Mouse (Mus musculus) hindbrain, embryonic 14.5 days (tissue): ENCODE measurements around the gene Osr1. TPM values are rescaled to one million over a fixed set of nuclear protein-coding genes. Genes with fewer than 3 reads are reported as not detected.

ENCODE experiments used
- ATAC-seq: fragments of 200-750 bp; cut with Nextera tagmentation; 2 replicates; pipeline ENCODE4 v1.8.0; 2017; ENCODE audit warnings: moderate number of reproducible peaks, mild to moderate bottlenecking, moderate TSS enrichment, moderate library complexity; ENCODE audit not compliant: low FRiP score
- DNase-seq: peaks from one replicate; pipeline ENCODE4 v3.0.0-alpha.2; 2015; ENCODE audit warnings: low spot score
- H3K27ac ChIP-seq: fragments of 300-500 bp; sonication (generic); 2 replicates; pipeline ENCODE4 v1.5.1; 2014; ENCODE audit warnings: mild to moderate bottlenecking, moderate library complexity
- H3K27me3 ChIP-seq: fragments of 300-500 bp; sonication (generic); 2 replicates; pipeline ENCODE4 v1.6.1; 2014; ENCODE audit warnings: mild to moderate bottlenecking, low read length, mixed read lengths; ENCODE audit not compliant: control insufficient read depth, insufficient read depth
- H3K36me3 ChIP-seq: fragments of 300-500 bp; sonication (generic); replicated peaks from 2 replicates; pipeline ENCODE4 v1.6.1; 2014; ENCODE audit not compliant: control insufficient read depth, insufficient read depth
- H3K4me1 ChIP-seq: fragments of 300-500 bp; sonication (generic); replicated peaks from 2 replicates; pipeline ENCODE4 v1.6.1; 2014; ENCODE audit warnings: antibody characterized with exemption, low read length, mixed read lengths; ENCODE audit not compliant: control insufficient read depth, insufficient read depth
- H3K4me2 ChIP-seq: fragments of 300-500 bp; sonication (generic); replicated peaks from 2 replicates; pipeline ENCODE4 v1.6.1; 2014; ENCODE audit warnings: mild to moderate bottlenecking, moderate library complexity
- H3K4me3 ChIP-seq: fragments of 300-500 bp; sonication (generic); replicated peaks from 2 replicates; pipeline ENCODE4 v1.5.1; 2014; ENCODE audit warnings: mild to moderate bottlenecking, low read length
- H3K9ac ChIP-seq: fragments of 300-500 bp; sonication (generic); 2 replicates; pipeline ENCODE4 v1.6.1; 2014
- H3K9me3 ChIP-seq: fragments of 300-500 bp; sonication (generic); 2 replicates; pipeline ENCODE4 v1.6.1; 2016; ENCODE audit warnings: low read length; ENCODE audit not compliant: control insufficient read depth
- WGBS: fragments of 180-500 bp; shearing (Covaris S2); extraction: QIAGEN DNeasy Blood & Tissue Kit; methylation state at CpG from one replicate; pipeline ENCODE4 v1.1.7; 2014; 5-methylcytosine and 5-hydroxymethylcytosine counted together
- polyA plus RNA-seq: library from polyadenylated mRNA; unstranded; fragments of >200 nt; fragmentation: Nextera tagmentation; extraction: Ambion mirVana; gene quantifications from 2 replicates; pipeline ENCODE4 v1.2.1, GENCODE M21; 2014

Gene Osr1
- polyA plus RNA-seq, 1 experiment from 2014 or later, result 13.2 TPM

- under 1% methylated on average over 18 of the region's 18 CpGs for WGBS
- ATAC-seq, result peak; percentile 35; the same call in 1 of the 2 replicates
- Histone ChIP-seq H3K9ac (no peak overlapping the region), H3K9me3 (no peaks in the 10 kb centered on the region), H3K4me3 (peak overlapping the region; percentile 11), H3K4me2 (peak overlapping the region; percentile 8; the same call in 1 of the 2 replicates), H3K27me3 (peaks cover 100% of the 10 kb centered on the region), H3K4me1 (0 out of 2 replicates have a peak, but pooled peaks cover 5% of the 10 kb centered on the region), H3K36me3 (no peaks in the 10 kb centered on the region), H3K27ac (no peak overlapping the region)
- DNase-seq, result no peak
Measured at GRCm38 (mm10) chr12:9576043-9576538, 6.2 kb downstream of the Osr1 start.

- WGBS, result 2% methylated on average over 2 of the region's 2 CpGs
- Histone ChIP-seq H3K9ac (no peak overlapping the region), H3K4me3 (no peak overlapping the region), H3K36me3 (no peaks in the 10 kb centered on the region), H3K27ac (no peak overlapping the region), H3K4me1 (0 out of 2 replicates have a peak, but pooled peaks cover 5% of the 10 kb centered on the region), H3K9me3 (no peaks in the 10 kb centered on the region), H3K4me2 (no peak overlapping the region), H3K27me3 (peaks cover 99% of the 10 kb centered on the region)
- ATAC-seq, result no peak
- DNase-seq, result no peak
Measured at GRCm38 (mm10) chr12:9577610-9578009, 7.7 kb downstream of the Osr1 start.

- DNase-seq (no peak), ATAC-seq (no peak)
- Histone ChIP-seq H3K27me3 (peaks cover 99% of the 10 kb centered on the region), H3K27ac (no peak overlapping the region), H3K36me3 (no peaks in the 10 kb centered on the region), H3K9me3 (no peaks in the 10 kb centered on the region), H3K9ac (no peak overlapping the region), H3K4me2 (no peak overlapping the region), H3K4me1 (0 out of 2 replicates have a peak, but pooled peaks cover 5% of the 10 kb centered on the region), H3K4me3 (no peak overlapping the region)
- WGBS, result 7% methylated on average over 4 of the region's 4 CpGs
Measured at GRCm38 (mm10) chr12:9578591-9578990, 8.7 kb downstream of the Osr1 start.

- H3K27me3 ChIP-seq, result peaks cover 99% of the 10 kb centered on the region
- WGBS, result 1% methylated on average over 30 of the region's 31 CpGs
- no peaks in the 10 kb centered on the region for H3K9me3 ChIP-seq
- H3K27ac ChIP-seq, result no peak overlapping the region
- H3K9ac ChIP-seq, result no peak overlapping the region
- H3K4me1 ChIP-seq, result 0 out of 2 replicates have a peak, but pooled peaks cover 2% of the 10 kb centered on the region
- DNase-seq (no peak), ATAC-seq (no peak)
- no peaks in the 10 kb centered on the region for H3K36me3 ChIP-seq
- no peak overlapping the region for H3K4me2 ChIP-seq
- no peak overlapping the region for H3K4me3 ChIP-seq
Measured at GRCm38 (mm10) chr12:9579301-9580030, 9.6 kb downstream of the Osr1 start.

GRCm38 (mm10) chr12:9580041-9580905, 10.4 kb downstream of the Osr1 start:
- 0 out of 2 replicates have a peak, but pooled peaks cover 2% of the 10 kb centered on the region for H3K4me1 ChIP-seq
- DNase-seq (no peak), ATAC-seq (no peak)
- peaks cover 93% of the 10 kb centered on the region for H3K27me3 ChIP-seq
- no peak overlapping the region; the same call in 1 of the 2 replicates for H3K4me2 ChIP-seq
- H3K36me3 ChIP-seq, result no peaks in the 10 kb centered on the region
- under 1% methylated on average over 33 of the region's 33 CpGs for WGBS
- no peak overlapping the region for H3K4me3 ChIP-seq
- H3K27ac ChIP-seq, result no peak overlapping the region
- H3K9ac ChIP-seq, result no peak overlapping the region
- no peaks in the 10 kb centered on the region for H3K9me3 ChIP-seq

GRCm38 (mm10) chr12:9581011-9581410, 11.1 kb downstream of the Osr1 start:
- Histone ChIP-seq H3K4me1 (0 out of 2 replicates have a peak, but pooled peaks cover 3% of the 10 kb centered on the region), H3K27ac (no peak overlapping the region), H3K4me2 (no peak overlapping the region), H3K4me3 (no peak overlapping the region), H3K9ac (no peak overlapping the region), H3K9me3 (no peaks in the 10 kb centered on the region), H3K36me3 (no peaks in the 10 kb centered on the region), H3K27me3 (peaks cover 86% of the 10 kb centered on the region)
- WGBS, result under 1% methylated on average over 29 of the region's 30 CpGs
- DNase-seq (no peak), ATAC-seq (no peak)

GRCm38 (mm10) chr12:9581506-9581905, 11.6 kb downstream of the Osr1 start:
- Histone ChIP-seq H3K27me3 (peaks cover 81% of the 10 kb centered on the region), H3K4me1 (0 out of 2 replicates have a peak, but pooled peaks cover 3% of the 10 kb centered on the region), H3K4me3 (no peak overlapping the region), H3K27ac (no peak overlapping the region), H3K4me2 (no peak overlapping the region), H3K9ac (no peak overlapping the region), H3K9me3 (no peaks in the 10 kb centered on the region), H3K36me3 (no peaks in the 10 kb centered on the region)
- 2% methylated on average over 12 of the region's 12 CpGs for WGBS
- DNase-seq, result no peak
- no peak for ATAC-seq

GRCm38 (mm10) chr12:9582248-9582995, 12.5 kb downstream of the Osr1 start:
- 3% methylated on average over 14 of the region's 14 CpGs for WGBS
- DNase-seq (no peak), ATAC-seq (no peak)
- Histone ChIP-seq H3K4me3 (no peak overlapping the region), H3K36me3 (no peaks in the 10 kb centered on the region), H3K4me1 (0 out of 2 replicates have a peak, but pooled peaks cover 3% of the 10 kb centered on the region), H3K27ac (no peak overlapping the region), H3K9me3 (no peaks in the 10 kb centered on the region), H3K9ac (no peak overlapping the region), H3K27me3 (peaks cover 71% of the 10 kb centered on the region), H3K4me2 (no peak overlapping the region)
